Mouse (Mus musculus): Measurements from ENCODE around the gene Draxin.

The Draxin gene

GRCm38 (mm10) chr4:148154006-148154405 lies 23.5 kb upstream of the Draxin start:
- CTCF ChIA-PET, result interaction anchor here (1.4 kb wide), 1 partner anchor 39 kb away, joined by 7 read pairs; no protein-coding TSS in a partner anchor

- CTCF ChIA-PET, result no interaction called here
These were observed 22.0 kb upstream of the Draxin start for GRCm38 (mm10) chr4:148152547-148152946.

- CTCF ChIA-PET, result interaction anchor here (0.6 to 1.1 kb wide), 3 partner anchors 12 to 1237 kb away, joined by 3 to 6 read pairs (median 4); partner anchors contain the start of gene Mfn2
These were observed 21.0 kb upstream of the Draxin start, which contains the start of gene Fbxo6 for GRCm38 (mm10) chr4:148151267-148152168. Fbxo6 (minus strand) TSS chr4:148152140.

- CTCF ChIA-PET, result no interaction called here
These were observed 20.4 kb upstream of the Draxin start for GRCm38 (mm10) chr4:148150953-148151266.

- CTCF ChIA-PET, result no interaction called here
These were observed 19.7 kb upstream of the Draxin start for GRCm38 (mm10) chr4:148150242-148150641.

- CTCF ChIA-PET, result interaction anchor here (1.7 kb wide), 1 partner anchor 33 kb away, joined by 4 read pairs; no protein-coding TSS in a partner anchor
These were observed 19.0 kb upstream of the Draxin start for GRCm38 (mm10) chr4:148149540-148149939.

- CTCF ChIA-PET, result interaction anchor here (1.7 kb wide), 1 partner anchor 31 kb away, joined by 4 read pairs; no protein-coding TSS in a partner anchor
These were observed 17.2 kb upstream of the Draxin start for GRCm38 (mm10) chr4:148147714-148148113.

- CTCF ChIA-PET, result no interaction called here
These were observed 13.2 kb upstream of the Draxin start for GRCm38 (mm10) chr4:148143721-148144120.

GRCm38 (mm10) chr4:148140098-148141011 lies 9.9 kb upstream of the Draxin start:
- CTCF ChIA-PET, result interaction anchor here (0.8 to 1.6 kb wide), 3 partner anchors 11 to 25 kb away, joined by 4 to 5 read pairs (median 4); partner anchors contain the start of genes Fbxo2, Fbxo44 and Fbxo6

GRCm38 (mm10) chr4:148139767-148140097 lies 9.2 kb upstream of the Draxin start:
- CTCF ChIA-PET, result interaction anchor here (0.9 to 1.6 kb wide), 2 partner anchors 12 to 21 kb away, joined by 4 to 5 read pairs; partner anchors contain the start of genes Fbxo2, Fbxo44 and Fbxo6

GRCm38 (mm10) chr4:148137503-148137902 lies 7.0 kb upstream of the Draxin start:
- CTCF ChIA-PET, result no interaction called here

GRCm38 (mm10) chr4:148134988-148135387 lies 4.5 kb upstream of the Draxin start:
- CTCF ChIA-PET, result no interaction called here

- CTCF ChIA-PET, result no interaction called here
These were observed 1.1 kb upstream of the Draxin start for GRCm38 (mm10) chr4:148131497-148132081.

GRCm38 (mm10) chr4:148130133-148130532 lies 365 bp downstream of the Draxin start, which contains the start of gene Mad2l2:
Mad2l2 (plus strand) TSS chr4:148130384.
- CTCF ChIA-PET, result no interaction called here

- CTCF ChIA-PET, result no interaction called here
These were observed 1.8 kb downstream of the Draxin start for GRCm38 (mm10) chr4:148128672-148129071.

- CTCF ChIA-PET, result no interaction called here
These were observed 2.3 kb downstream of the Draxin start for GRCm38 (mm10) chr4:148128241-148128640.

- CTCF ChIA-PET, result no interaction called here
These were observed 7.8 kb downstream of the Draxin start for GRCm38 (mm10) chr4:148122694-148123066.

- CTCF ChIA-PET, result interaction anchor here (0.6 kb wide), 1 partner anchor 726 kb away, joined by 4 read pairs; no protein-coding TSS in a partner anchor
These were observed 8.4 kb downstream of the Draxin start for GRCm38 (mm10) chr4:148121982-148122693.

- CTCF ChIA-PET, result no interaction called here
These were observed 9.1 kb downstream of the Draxin start for GRCm38 (mm10) chr4:148121362-148121761.

GRCm38 (mm10) chr4:148120555-148120954 lies 9.9 kb downstream of the Draxin start:
- CTCF ChIA-PET, result interaction anchor here (0.7 kb wide), 1 partner anchor 27 kb away, joined by 3 read pairs; no protein-coding TSS in a partner anchor

GRCm38 (mm10) chr4:148119578-148119977 lies 10.9 kb downstream of the Draxin start:
- CTCF ChIA-PET, result interaction anchor here (1.6 kb wide), 1 partner anchor 44 kb away, joined by 4 read pairs; no protein-coding TSS in a partner anchor

All from spleen, embryonic (tissue).